Mouse (Mus musculus) effector memory CD4-positive, alpha-beta T cell, adult 7 months (primary cell): ENCODE data around the gene Sigirr. TPM values are rescaled to one million over a fixed set of nuclear protein-coding genes. Genes with fewer than 3 reads are reported as not detected.

ENCODE experiments used
- polyA plus RNA-seq: library from polyadenylated mRNA; unstranded; fragments of 100-300 nt; shearing (Covaris generic); gene quantifications from one replicate; pipeline ENCODE4 v1.2.1, GENCODE M21; 2017

The Sigirr gene
- polyA plus RNA-seq = 69.4 TPM

GRCm38 (mm10) chr7:141099911-141100691, at the start of gene Sigirr:
Sigirr (minus strand) TSS chr7:141100572.

DNA sequence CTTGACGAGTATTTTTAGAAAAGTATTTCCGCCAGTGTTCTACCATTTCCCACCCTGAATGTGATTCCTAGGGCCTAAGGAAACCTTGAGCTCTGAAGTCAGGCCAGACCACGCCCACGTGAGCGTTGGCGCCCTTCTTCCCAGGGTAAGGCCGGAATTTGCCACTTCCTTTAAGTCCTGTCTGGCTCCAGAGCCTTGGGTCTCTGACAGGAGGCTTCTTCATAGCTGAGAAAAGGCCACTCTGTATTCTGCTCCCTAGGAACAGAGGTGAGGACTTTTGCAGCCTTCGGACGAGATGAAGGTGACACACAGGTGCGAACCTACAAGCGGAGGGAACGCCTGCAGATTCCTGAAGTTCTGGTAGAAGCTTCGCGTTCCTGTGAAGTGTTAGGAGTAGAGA, 21.9 kb upstream of the Sigirr start, which contains the start of gene Ptdss2:
Ptdss2 (plus strand) TSS at position 138 of the 400 bp plus-strand sequence.

DNA sequence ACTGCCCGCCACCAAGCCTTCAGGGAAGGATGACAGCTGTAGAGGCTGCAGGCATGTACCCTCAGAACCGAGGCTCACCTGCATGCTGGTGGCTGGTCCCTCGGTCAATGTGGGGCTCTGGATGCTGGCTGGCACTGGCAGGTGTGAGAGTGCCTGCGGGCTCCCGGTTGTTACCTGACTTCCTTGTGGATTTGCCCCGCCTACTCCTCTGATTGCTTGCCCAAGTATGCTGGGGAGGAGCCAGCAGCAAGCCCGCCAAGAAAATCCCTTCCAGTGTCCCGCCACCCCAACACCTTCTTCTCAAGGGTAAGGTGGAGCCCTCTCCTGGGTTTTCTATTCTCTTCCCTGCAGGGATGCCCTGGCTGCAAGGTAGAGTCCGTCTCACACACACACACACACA, 17.3 kb upstream of the Sigirr start, which contains the start of gene Ano9:
Ano9 (minus strand) TSS at position 171 of the 400 bp plus-strand sequence.

DNA sequence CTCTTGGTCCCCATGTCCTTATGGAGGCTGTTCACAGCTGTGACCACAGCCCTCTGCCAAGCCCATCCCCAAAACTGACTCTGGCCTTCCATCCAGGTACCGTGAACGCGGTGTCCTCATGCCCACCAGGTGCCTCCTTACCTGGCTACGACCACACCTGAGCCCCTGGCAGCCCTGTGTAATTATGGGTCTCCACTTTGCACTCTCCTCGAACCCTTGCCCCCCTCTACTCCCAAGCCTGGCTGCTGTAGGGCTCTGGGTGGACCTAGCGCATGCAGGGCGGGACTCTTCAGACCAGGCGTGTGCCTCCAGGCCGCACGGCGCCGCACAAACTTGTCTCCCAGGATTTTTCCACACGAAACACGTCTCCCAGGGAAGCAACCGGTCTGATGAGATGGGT, 22.5 kb downstream of the Sigirr start, which contains the start of gene Pkp3:
Pkp3 (plus strand) TSS at position 378 of the 400 bp plus-strand sequence.

DNA sequence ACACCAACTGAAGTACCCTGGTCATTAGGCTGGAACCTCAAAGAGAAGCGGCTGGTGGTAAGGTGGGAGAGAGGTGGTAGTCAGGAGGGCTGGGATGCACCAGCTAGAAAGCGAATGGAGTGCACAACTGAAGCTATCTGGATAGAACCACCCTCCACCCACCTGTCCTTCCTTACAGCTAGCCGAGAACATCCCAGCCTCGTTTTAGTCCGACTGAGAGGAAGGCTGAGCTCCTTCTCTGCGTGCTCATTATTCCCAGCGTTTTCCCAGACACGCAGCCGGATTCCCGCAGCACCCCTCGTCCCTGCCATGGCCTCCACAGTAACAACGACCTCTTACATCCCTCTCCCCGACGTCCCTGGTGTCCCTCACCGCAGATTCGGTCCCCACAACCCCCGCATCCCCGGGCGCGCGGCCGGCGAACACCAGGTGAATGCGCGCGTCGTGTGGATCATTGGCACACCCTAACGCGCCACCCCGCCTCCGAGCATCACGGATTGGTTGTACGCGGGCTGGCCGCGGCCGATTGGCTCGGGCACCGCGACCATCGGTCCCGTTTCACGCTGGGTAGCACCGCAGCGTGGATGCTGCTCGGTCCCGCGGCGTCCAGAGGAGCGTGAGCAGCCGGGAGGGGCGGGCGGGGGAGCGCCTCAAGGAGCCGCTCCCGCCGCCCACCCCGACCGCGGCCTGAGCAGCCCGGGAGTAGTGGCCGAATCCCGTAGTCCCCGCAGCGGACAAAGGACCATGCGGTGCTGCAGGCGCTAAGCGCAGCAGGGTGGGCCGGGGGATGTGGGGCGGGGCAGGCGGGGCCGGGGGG, 39.7 kb downstream of the Sigirr start, which contains the start of gene B4galnt4:
B4galnt4 (plus strand) TSS at position 679 of the 817 bp plus-strand sequence.

Other genes with a start within 250 kb of the Sigirr start
- 1.3 TPM for gene Gm45785, start 244.2 kb downstream of the Sigirr start, polyA plus RNA-seq
- 107 TPM for gene Ric8a, start 243.6 kb downstream of the Sigirr start, polyA plus RNA-seq
- gene Bet1l, start 243.0 kb downstream of the Sigirr start, polyA plus RNA-seq = 51.2 TPM
- 145 TPM for gene Psmd13, start 218.6 kb downstream of the Sigirr start, polyA plus RNA-seq
- 2.6 TPM for gene Sirt3, start 218.3 kb downstream of the Sigirr start, polyA plus RNA-seq
- gene Cox8b, start 200.1 kb downstream of the Sigirr start, polyA plus RNA-seq = not detected
- gene Nlrp6, start 179.7 kb downstream of the Sigirr start, polyA plus RNA-seq = 0.11 TPM
- 9.2 TPM for gene Pgghg, start 159.2 kb downstream of the Sigirr start, polyA plus RNA-seq
- not detected for gene Ifitm5, start 150.3 kb downstream of the Sigirr start, polyA plus RNA-seq
- gene Gm45717, start 144.6 kb downstream of the Sigirr start, polyA plus RNA-seq = not detected
- gene Ifitm2, start 144.6 kb downstream of the Sigirr start, polyA plus RNA-seq = 19.8 TPM
- gene Ifitm1, start 133.4 kb downstream of the Sigirr start, polyA plus RNA-seq = 8.4 TPM
- 9.4 TPM for gene Ifitm3, start 89.8 kb downstream of the Sigirr start, polyA plus RNA-seq
- gene Ifitm6, start 82.6 kb downstream of the Sigirr start, polyA plus RNA-seq = not detected
- not detected for gene Gm17387, start 71.4 kb downstream of the Sigirr start, polyA plus RNA-seq
- gene B4galnt4, start 39.5 kb downstream of the Sigirr start, polyA plus RNA-seq = 19.2 TPM
- gene Pkp3, start 22.4 kb downstream of the Sigirr start, polyA plus RNA-seq = 186 TPM
- gene Ano9, start 17.2 kb upstream of the Sigirr start, polyA plus RNA-seq = not detected
- gene Ptdss2, start 21.8 kb upstream of the Sigirr start, polyA plus RNA-seq = 4.1 TPM
- gene Rnh1, start 72.3 kb upstream of the Sigirr start, polyA plus RNA-seq = 81.9 TPM
- gene Hras, start 93.4 kb upstream of the Sigirr start, polyA plus RNA-seq = 25.0 TPM
- gene Lrrc56, start 93.6 kb upstream of the Sigirr start, polyA plus RNA-seq = 2.7 TPM
- gene Lmntd2, start 113.5 kb upstream of the Sigirr start, polyA plus RNA-seq = 13.5 TPM
- gene Rassf7, start 115.3 kb upstream of the Sigirr start, polyA plus RNA-seq = 6.5 TPM
- 95.3 TPM for gene Phrf1, start 128.2 kb upstream of the Sigirr start, polyA plus RNA-seq
- 405 TPM for gene Irf7, start 165.9 kb upstream of the Sigirr start, polyA plus RNA-seq
- not detected for gene Cdhr5, start 176.2 kb upstream of the Sigirr start, polyA plus RNA-seq
- gene Sct, start 178.6 kb upstream of the Sigirr start, polyA plus RNA-seq = not detected
- not detected for gene Drd4, start 191.4 kb upstream of the Sigirr start, polyA plus RNA-seq
- gene Deaf1, start 227.1 kb upstream of the Sigirr start, polyA plus RNA-seq = 53.6 TPM
- gene Tmem80, start 227.2 kb upstream of the Sigirr start, polyA plus RNA-seq = 23.2 TPM
- gene Eps8l2, start 238.3 kb upstream of the Sigirr start, polyA plus RNA-seq = 0.23 TPM